Mouse (Mus musculus): ENCODE results near the gene Abhd12. TPM values are rescaled to one million over a fixed set of nuclear protein-coding genes. Genes with fewer than 3 reads are reported as not detected.
"Not testable (repeated sequence)": the region's sequence is repeated elsewhere in the genome, so short reads cannot be mapped to it uniquely, and the experiment has no call there.

Gene Abhd12
- total RNA-seq, 2 experiments from 2014 or later: 18.1 to 29.8 TPM

- ATAC-seq (replicated peaks; ENCODE audit: low FRiP score, poor library complexity, severe bottlenecking): no peak
Observed at GRCm38 (mm10) chr2:150914781-150915515, 10.4 kb upstream of the Abhd12 start.

GRCm38 (mm10) chr2:150910295-150910881 is 5.8 kb upstream of the Abhd12 start:
- no peak for ATAC-seq (replicated peaks; ENCODE audit: low FRiP score, poor library complexity, severe bottlenecking)

- peak; percentile 96 for ATAC-seq (replicated peaks; ENCODE audit: low FRiP score, poor library complexity, severe bottlenecking)
Observed at GRCm38 (mm10) chr2:150909429-150910039, 5.0 kb upstream of the Abhd12 start.

DNA sequence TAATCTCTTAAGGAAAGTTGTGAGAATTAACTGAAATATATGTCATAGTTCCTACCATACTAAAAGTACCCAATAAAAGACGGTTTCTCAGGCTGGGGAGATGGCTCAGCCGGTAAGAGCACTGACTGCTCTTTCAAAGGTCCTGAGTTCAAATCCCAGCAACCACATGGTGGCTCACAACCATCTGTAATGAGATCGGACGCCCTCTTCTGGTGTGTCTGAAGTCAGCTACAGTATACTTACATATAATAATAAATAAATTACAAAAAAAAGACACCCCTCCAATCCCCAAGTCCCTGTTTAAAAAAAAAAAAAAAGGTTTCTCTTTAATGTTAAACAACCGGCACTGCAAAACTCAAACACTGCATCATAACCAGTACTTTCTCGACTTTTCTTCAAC is 4.3 kb upstream of the Abhd12 start:
- not testable (repeated sequence) for ATAC-seq (replicated peaks; ENCODE audit: low FRiP score, poor library complexity, severe bottlenecking)

DNA sequence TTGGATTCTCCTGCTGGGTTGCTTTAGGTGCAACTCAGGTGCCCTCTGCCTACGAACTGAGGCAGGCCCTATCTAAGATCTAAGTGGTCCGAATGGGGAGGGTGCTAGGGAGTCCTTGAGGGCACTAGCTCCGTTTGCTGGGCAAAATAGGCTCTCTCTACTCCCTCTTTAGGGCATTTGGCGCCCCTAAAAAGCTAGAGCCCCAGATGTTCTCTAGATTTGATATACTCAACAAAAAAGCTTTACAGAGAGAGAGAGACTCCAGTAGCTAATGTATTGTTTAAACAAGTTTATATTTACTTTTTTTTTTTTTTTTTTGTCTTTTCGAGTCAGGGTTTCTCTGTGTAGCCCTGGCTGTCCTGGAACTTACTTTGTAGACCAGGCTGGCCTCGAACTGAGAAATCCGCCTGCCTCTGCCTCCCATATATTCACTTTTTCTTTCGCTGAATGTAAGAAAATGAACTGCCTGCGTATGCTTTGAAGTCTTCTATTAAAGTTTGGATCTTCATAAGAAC is 452 bp upstream of the Abhd12 start, which contains the start of gene Gins1:
Gins1 (plus strand) TSS at position 465 of the 515 bp plus-strand sequence.
- peak; percentile 64 for ATAC-seq (replicated peaks; ENCODE audit: low FRiP score, poor library complexity, severe bottlenecking)

- no peak for ATAC-seq (replicated peaks; ENCODE audit: low FRiP score, poor library complexity, severe bottlenecking)
Observed at GRCm38 (mm10) chr2:150902347-150902746, 2.2 kb downstream of the Abhd12 start.

GRCm38 (mm10) chr2:150900341-150900740 is 4.2 kb downstream of the Abhd12 start:
- no peak for ATAC-seq (replicated peaks; ENCODE audit: low FRiP score, poor library complexity, severe bottlenecking)

GRCm38 (mm10) chr2:150895691-150896252 is 8.8 kb downstream of the Abhd12 start:
- no peak for ATAC-seq (replicated peaks; ENCODE audit: low FRiP score, poor library complexity, severe bottlenecking)

DNA sequence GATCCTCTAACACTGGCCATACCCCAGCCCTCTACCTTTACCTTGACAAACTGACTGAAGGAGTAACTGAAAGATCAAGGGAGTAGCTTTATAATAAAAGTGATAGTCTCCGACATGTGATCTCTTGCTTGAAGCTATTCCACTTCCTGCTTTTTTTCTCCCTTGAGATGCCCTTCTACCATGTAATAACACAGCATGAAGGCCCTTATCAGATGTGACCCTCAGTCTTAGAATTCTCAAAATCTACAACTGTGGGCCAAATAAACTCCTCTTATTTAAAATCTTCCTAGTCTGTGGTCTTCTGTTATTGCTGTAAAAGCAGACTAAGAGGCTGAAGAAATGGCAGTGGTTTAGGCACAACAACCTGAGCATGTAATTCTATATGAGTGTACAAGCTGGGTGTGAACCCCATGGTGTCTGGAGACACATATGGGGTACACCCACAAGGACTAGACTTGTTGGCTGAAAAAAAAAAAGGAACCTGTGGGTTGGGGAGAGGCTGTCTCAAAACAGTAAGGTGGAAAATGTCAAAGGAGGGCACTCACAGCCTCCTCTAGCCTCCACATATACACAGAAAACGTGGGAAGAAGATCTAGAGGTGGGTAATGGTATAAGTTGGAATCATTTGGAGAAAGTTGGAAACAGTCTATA is 9.8 kb downstream of the Abhd12 start:
- ATAC-seq (replicated peaks; ENCODE audit: low FRiP score, poor library complexity, severe bottlenecking): no peak

GRCm38 (mm10) chr2:150887370-150887769 is 17.2 kb downstream of the Abhd12 start:
- no peak for ATAC-seq (replicated peaks; ENCODE audit: low FRiP score, poor library complexity, severe bottlenecking)

- ATAC-seq (replicated peaks; ENCODE audit: low FRiP score, poor library complexity, severe bottlenecking): no peak
Observed at GRCm38 (mm10) chr2:150886315-150886714, 18.2 kb downstream of the Abhd12 start.

GRCm38 (mm10) chr2:150885814-150886213 is 18.7 kb downstream of the Abhd12 start:
- no peak for ATAC-seq (replicated peaks; ENCODE audit: low FRiP score, poor library complexity, severe bottlenecking)

DNA sequence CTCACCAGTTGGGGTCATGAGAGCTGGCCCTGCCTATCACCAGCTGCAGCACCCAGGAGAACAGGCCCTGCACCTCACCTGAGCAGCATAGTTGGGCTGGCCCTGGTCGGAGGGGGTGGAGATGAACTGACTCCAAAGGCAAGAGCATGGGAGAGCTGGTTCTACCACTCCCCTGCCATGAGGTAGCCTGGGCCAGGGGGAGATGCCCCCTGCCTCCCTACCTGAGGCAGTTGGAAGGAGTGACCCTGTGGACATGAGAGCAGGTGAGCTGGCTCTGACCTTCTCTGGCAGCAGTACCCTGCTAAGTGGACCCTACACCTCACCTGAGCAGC is 19.8 kb downstream of the Abhd12 start:
- ATAC-seq (replicated peaks; ENCODE audit: low FRiP score, poor library complexity, severe bottlenecking): 0 out of 2 replicates have a peak, but pooled peaks have one; percentile 46

DNA sequence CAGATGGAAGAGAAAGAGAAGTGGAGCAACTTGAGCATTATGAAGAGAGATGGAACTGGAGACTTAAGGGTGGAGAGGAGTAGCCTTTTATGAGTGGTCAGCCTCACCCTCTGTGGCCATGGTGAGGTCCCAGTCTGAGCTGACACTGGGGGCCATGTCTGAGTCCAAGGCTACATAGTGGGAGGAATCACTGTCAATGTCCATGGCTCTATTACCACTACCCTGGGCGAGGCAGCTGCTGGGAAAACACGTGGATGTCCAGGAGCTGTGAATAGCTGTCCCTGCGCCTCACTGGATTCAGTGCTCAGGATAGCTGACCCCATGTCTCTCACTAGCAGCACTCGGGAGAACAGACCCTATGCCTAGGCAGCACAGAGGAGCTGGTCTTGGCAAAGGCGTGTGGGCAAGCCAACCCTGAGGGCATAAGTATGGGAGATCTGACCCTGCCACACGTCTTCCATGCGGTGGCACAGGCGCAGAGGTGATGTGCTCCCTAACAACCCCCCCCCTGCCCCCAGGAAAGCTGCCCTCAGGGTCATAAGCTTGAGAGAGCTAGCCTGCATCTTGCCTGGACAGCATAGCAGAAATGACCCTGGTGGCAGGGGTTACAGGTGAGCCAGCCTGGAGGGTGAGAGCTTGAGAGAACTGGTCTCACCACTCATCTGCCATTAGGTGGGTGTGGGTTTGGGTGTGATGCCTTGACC is 20.3 kb downstream of the Abhd12 start:
- ATAC-seq (replicated peaks; ENCODE audit: low FRiP score, poor library complexity, severe bottlenecking): no peak

- ATAC-seq (replicated peaks; ENCODE audit: low FRiP score, poor library complexity, severe bottlenecking): no peak
Observed at GRCm38 (mm10) chr2:150877561-150877960, 27.0 kb downstream of the Abhd12 start.

- ATAC-seq (replicated peaks; ENCODE audit: low FRiP score, poor library complexity, severe bottlenecking): no peak
Observed at GRCm38 (mm10) chr2:150875226-150875625, 29.3 kb downstream of the Abhd12 start.

GRCm38 (mm10) chr2:150874508-150874907 is 30.0 kb downstream of the Abhd12 start:
- ATAC-seq (replicated peaks; ENCODE audit: low FRiP score, poor library complexity, severe bottlenecking): no peak

- ATAC-seq (replicated peaks; ENCODE audit: low FRiP score, poor library complexity, severe bottlenecking): no peak
Observed at GRCm38 (mm10) chr2:150869446-150869845, 35.1 kb downstream of the Abhd12 start.

DNA sequence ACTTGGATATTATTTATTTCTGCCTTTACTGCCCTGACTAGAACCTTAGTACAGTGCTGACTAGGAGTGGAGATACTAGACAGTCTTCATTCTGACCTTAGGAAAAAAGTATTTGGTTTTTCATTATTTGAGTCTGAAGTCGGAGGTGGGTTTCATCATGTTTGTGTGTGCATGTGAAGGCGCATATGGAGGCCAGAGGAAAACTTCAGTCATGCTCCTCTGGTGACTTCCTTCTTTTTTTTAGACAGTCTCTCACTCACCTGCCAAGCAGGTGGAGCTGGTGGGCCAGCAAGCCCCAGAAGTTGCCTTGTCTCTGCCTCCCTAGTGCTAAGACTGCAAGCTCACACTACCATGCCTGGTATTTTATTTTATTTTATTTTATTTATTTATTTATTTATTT is 37.5 kb downstream of the Abhd12 start:
- no peak for ATAC-seq (replicated peaks; ENCODE audit: low FRiP score, poor library complexity, severe bottlenecking)

DNA sequence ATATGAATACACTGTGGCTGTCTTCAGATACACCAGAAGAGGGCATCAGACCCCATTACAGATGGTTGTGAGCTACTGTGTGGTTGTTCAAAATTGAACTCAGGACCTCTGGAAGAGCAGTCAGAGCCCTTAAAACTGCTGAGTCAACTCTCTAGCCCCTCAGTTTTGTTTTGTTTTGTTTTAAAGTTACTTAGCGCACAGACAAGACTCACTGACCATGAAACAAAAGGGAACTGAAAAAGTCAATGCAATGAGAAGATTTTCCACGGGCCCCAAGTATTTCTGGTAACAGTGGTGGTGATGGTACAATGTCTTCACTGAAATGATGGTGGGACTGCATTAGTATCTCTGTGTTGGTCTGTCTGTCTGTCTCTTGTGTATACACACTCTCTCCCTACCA is 43.4 kb downstream of the Abhd12 start:
- no peak for ATAC-seq (replicated peaks; ENCODE audit: low FRiP score, poor library complexity, severe bottlenecking)
